Mouse (Mus musculus): ENCODE measurements around the gene Gak.

GRCm38 (mm10) chr5:108543516-108544291, 85.9 kb downstream of the Gak start:
- TF ChIP-seq GATA1 (IDR thresholded peaks at IDR 0.05; ENCODE audit: borderline replicate concordance, low read length), result no peak
- TF ChIP-seq FLI1 (IDR thresholded peaks at IDR 0.05; ENCODE audit: low read length), result no peak
